Mouse (Mus musculus) limb, embryonic 12.5 days (tissue): Measurements from ENCODE around the gene Tmtc2. TPM values are rescaled to one million over a fixed set of nuclear protein-coding genes. Genes with fewer than 3 reads are reported as not detected.
A peak's percentile ranks its signal among the peaks of the same experiment; 100 is the strongest.

Source experiments
- ATAC-seq: fragments of 200-750 bp; cut with Nextera tagmentation; 2 replicates; pipeline ENCODE4 v1.8.0; 2017; ENCODE audit warnings: low read depth, moderate TSS enrichment; ENCODE audit not compliant: insufficient number of reproducible peaks, insufficient read depth, low FRiP score, low TSS enrichment
- H3K27ac ChIP-seq: fragments of 300-500 bp; sonication (generic); 2 replicates; pipeline ENCODE4 v1.5.1; 2016; ENCODE audit warnings: mild to moderate bottlenecking, moderate library complexity
- H3K27me3 ChIP-seq: fragments of 300-500 bp; sonication (generic); 2 replicates; pipeline ENCODE4 v1.6.1; 2016; ENCODE audit warnings: mild to moderate bottlenecking, moderate library complexity
- H3K36me3 ChIP-seq: fragments of 300-500 bp; sonication (generic); 2 replicates; pipeline ENCODE4 v1.6.1; 2016; ENCODE audit warnings: mild to moderate bottlenecking, moderate library complexity
- H3K4me1 ChIP-seq: fragments of 300-500 bp; sonication (generic); replicated peaks from 2 replicates; pipeline ENCODE4 v1.6.1; 2016
- H3K4me2 ChIP-seq: fragments of 300-500 bp; sonication (generic); 2 replicates; pipeline ENCODE4 v1.6.1; 2016; ENCODE audit warnings: mild to moderate bottlenecking, moderate library complexity
- H3K4me3 ChIP-seq: fragments of 300-500 bp; sonication (generic); replicated peaks from 2 replicates; pipeline ENCODE4 v1.5.1; 2016; ENCODE audit warnings: mild to moderate bottlenecking
- H3K9ac ChIP-seq: fragments of 300-500 bp; sonication (generic); replicated peaks from 2 replicates; pipeline ENCODE4 v1.6.1; 2016; ENCODE audit warnings: mild to moderate bottlenecking, moderate library complexity
- H3K9me3 ChIP-seq: fragments of 300-500 bp; sonication (generic); 2 replicates; pipeline ENCODE4 v1.6.1; 2016; ENCODE audit warnings: mild to moderate bottlenecking, moderate library complexity
- WGBS: fragments of 180-500 bp; shearing (Covaris S2); methylation state at CpG from one replicate; pipeline ENCODE4 v1.1.7; 2016; 5-methylcytosine and 5-hydroxymethylcytosine counted together
- polyA plus RNA-seq: library from polyadenylated mRNA; unstranded; fragments of >200 nt; fragmentation: Nextera tagmentation; extraction: Ambion mirVana; gene quantifications from 2 replicates; pipeline ENCODE4 v1.2.1, GENCODE M21; 2016

Gene Tmtc2
- polyA plus RNA-seq, 1 experiment from 2014 or later: 27.0 TPM

- Histone ChIP-seq H3K9ac (no peak overlapping the region), H3K4me2 (no peak overlapping the region), H3K27me3 (no peaks in the 10 kb centered on the region), H3K27ac (no peak overlapping the region), H3K4me1 (peaks cover 6% of the 10 kb centered on the region; the same call in 1 of the 2 replicates), H3K4me3 (no peak overlapping the region), H3K36me3 (peaks cover 19% of the 10 kb centered on the region), H3K9me3 (no peaks in the 10 kb centered on the region)
- WGBS: 93% methylated on average over 2 of the region's 2 CpGs
- no peak for ATAC-seq
Measured at GRCm38 (mm10) chr10:105544004-105545003, 29.9 kb downstream of the Tmtc2 start.

GRCm38 (mm10) chr10:105542081-105542480 is 32.2 kb downstream of the Tmtc2 start:
- H3K36me3 ChIP-seq: peaks cover 10% of the 10 kb centered on the region; the same call in 1 of the 2 replicates
- ATAC-seq: no peak
- H3K9me3 ChIP-seq: no peaks in the 10 kb centered on the region
- H3K27ac ChIP-seq: no peak overlapping the region
- no peaks in the 10 kb centered on the region for H3K27me3 ChIP-seq
- no peak overlapping the region for H3K4me3 ChIP-seq
- H3K4me2 ChIP-seq: no peak overlapping the region
- WGBS: 86% methylated on average over 6 of the region's 6 CpGs
- H3K9ac ChIP-seq: no peak overlapping the region
- H3K4me1 ChIP-seq: peaks cover 6% of the 10 kb centered on the region; the same call in 1 of the 2 replicates

- Histone ChIP-seq H3K27me3 (no peaks in the 10 kb centered on the region), H3K36me3 (peaks cover 10% of the 10 kb centered on the region; the same call in 1 of the 2 replicates), H3K4me1 (peaks cover 6% of the 10 kb centered on the region), H3K9ac (no peak overlapping the region), H3K27ac (no peak overlapping the region), H3K4me2 (no peak overlapping the region), H3K9me3 (no peaks in the 10 kb centered on the region), H3K4me3 (no peak overlapping the region)
- WGBS: 84% methylated on average over 5 of the region's 5 CpGs
- no peak for ATAC-seq
Measured at GRCm38 (mm10) chr10:105539697-105540096, 34.6 kb downstream of the Tmtc2 start.

- no peak overlapping the region for H3K27ac ChIP-seq
- no peaks in the 10 kb centered on the region for H3K27me3 ChIP-seq
- H3K4me2 ChIP-seq: no peak overlapping the region
- no peak for ATAC-seq
- peaks cover 30% of the 10 kb centered on the region for H3K4me1 ChIP-seq
- H3K36me3 ChIP-seq: peaks cover 8% of the 10 kb centered on the region; the same call in 1 of the 2 replicates
- H3K4me3 ChIP-seq: no peak overlapping the region
- no peaks in the 10 kb centered on the region for H3K9me3 ChIP-seq
- 87% methylated on average over 4 of the region's 4 CpGs for WGBS
- H3K9ac ChIP-seq: no peak overlapping the region
Measured at GRCm38 (mm10) chr10:105536910-105537309, 37.3 kb downstream of the Tmtc2 start.

- Histone ChIP-seq H3K4me1 (peaks cover 30% of the 10 kb centered on the region), H3K4me2 (no peak overlapping the region), H3K9me3 (no peaks in the 10 kb centered on the region), H3K27ac (no peak overlapping the region), H3K27me3 (no peaks in the 10 kb centered on the region), H3K4me3 (no peak overlapping the region), H3K9ac (no peak overlapping the region), H3K36me3 (peaks cover 5% of the 10 kb centered on the region; the same call in 1 of the 2 replicates)
- no peak for ATAC-seq
Measured at GRCm38 (mm10) chr10:105535848-105536247, 38.4 kb downstream of the Tmtc2 start.

- Histone ChIP-seq H3K27ac (no peak overlapping the region), H3K9ac (no peak overlapping the region), H3K36me3 (no peaks in the 10 kb centered on the region; the same call in 1 of the 2 replicates), H3K27me3 (no peaks in the 10 kb centered on the region), H3K4me2 (peak overlapping the region; percentile 15; the same call in 1 of the 2 replicates), H3K9me3 (no peaks in the 10 kb centered on the region), H3K4me3 (no peak overlapping the region), H3K4me1 (peaks cover 30% of the 10 kb centered on the region)
- ATAC-seq: peak; percentile 78
- 33% methylated on average over 7 of the region's 7 CpGs for WGBS
Measured at GRCm38 (mm10) chr10:105532747-105533146, 41.5 kb downstream of the Tmtc2 start.

GRCm38 (mm10) chr10:105532019-105532525 is 42.2 kb downstream of the Tmtc2 start:
- WGBS: 83% methylated on average over 5 of the region's 5 CpGs
- Histone ChIP-seq H3K9me3 (no peaks in the 10 kb centered on the region), H3K4me2 (no peak overlapping the region), H3K4me1 (peaks cover 30% of the 10 kb centered on the region), H3K27me3 (no peaks in the 10 kb centered on the region), H3K36me3 (no peaks in the 10 kb centered on the region; the same call in 1 of the 2 replicates), H3K9ac (no peak overlapping the region), H3K27ac (no peak overlapping the region), H3K4me3 (no peak overlapping the region)
- no peak for ATAC-seq

GRCm38 (mm10) chr10:105531080-105531894 is 43.0 kb downstream of the Tmtc2 start:
- Histone ChIP-seq H3K36me3 (no peaks in the 10 kb centered on the region), H3K9me3 (no peaks in the 10 kb centered on the region), H3K9ac (no peak overlapping the region), H3K27ac (no peak overlapping the region), H3K4me3 (no peak overlapping the region), H3K4me1 (peaks cover 30% of the 10 kb centered on the region), H3K4me2 (no peak overlapping the region), H3K27me3 (no peaks in the 10 kb centered on the region)
- ATAC-seq: no peak
- 87% methylated on average over 9 of the region's 9 CpGs for WGBS

GRCm38 (mm10) chr10:105523405-105524088 is 50.7 kb downstream of the Tmtc2 start:
- peaks cover 38% of the 10 kb centered on the region for H3K4me1 ChIP-seq
- H3K4me3 ChIP-seq: no peak overlapping the region
- H3K27ac ChIP-seq: peak overlapping the region; percentile 23; the same call in 1 of the 2 replicates
- H3K27me3 ChIP-seq: no peaks in the 10 kb centered on the region
- no peaks in the 10 kb centered on the region for H3K9me3 ChIP-seq
- 19% methylated on average over 8 of the region's 8 CpGs for WGBS
- no peaks in the 10 kb centered on the region for H3K36me3 ChIP-seq
- H3K4me2 ChIP-seq: peak overlapping the region; percentile 27
- ATAC-seq: no peak
- no peak overlapping the region for H3K9ac ChIP-seq

GRCm38 (mm10) chr10:105522431-105522830 is 51.8 kb downstream of the Tmtc2 start:
- H3K36me3 ChIP-seq: no peaks in the 10 kb centered on the region
- H3K4me2 ChIP-seq: no peak overlapping the region
- no peaks in the 10 kb centered on the region for H3K9me3 ChIP-seq
- no peak for ATAC-seq
- WGBS: 54% methylated on average over 7 of the region's 7 CpGs
- H3K27me3 ChIP-seq: no peaks in the 10 kb centered on the region
- no peak overlapping the region for H3K4me3 ChIP-seq
- no peak overlapping the region for H3K27ac ChIP-seq
- peaks cover 43% of the 10 kb centered on the region for H3K4me1 ChIP-seq
- H3K9ac ChIP-seq: no peak overlapping the region
